Mouse (Mus musculus) ovary, postnatal 14 days (tissue): Measurements from ENCODE around the gene Ccm2l.

Experiments used
- DNase-seq: peaks from one replicate; pipeline ENCODE4 v3.0.0; 2022; ENCODE audit warnings: low spot score

The Ccm2l gene

GRCm38 (mm10) chr2:153065747-153066508 lies at the start of gene Ccm2l:
Gene Ccm2l (plus strand): TSS chr2:153065955.
- DNase-seq, result no peak

GRCm38 (mm10) chr2:153016786-153017185 lies 49.0 kb upstream of the Ccm2l start:
- DNase-seq, result no peak

- DNase-seq, result no peak
Measured at GRCm38 (mm10) chr2:153019355-153019754, 46.4 kb upstream of the Ccm2l start.

- DNase-seq, result no peak
Measured at GRCm38 (mm10) chr2:153021163-153021562, 44.6 kb upstream of the Ccm2l start.

- no peak for DNase-seq
Measured at GRCm38 (mm10) chr2:153022855-153023254, 42.9 kb upstream of the Ccm2l start.

- no peak for DNase-seq
Measured at GRCm38 (mm10) chr2:153026052-153026451, 39.7 kb upstream of the Ccm2l start.

GRCm38 (mm10) chr2:153027501-153027900 lies 38.3 kb upstream of the Ccm2l start:
- DNase-seq, result no peak

GRCm38 (mm10) chr2:153030422-153030821 lies 35.3 kb upstream of the Ccm2l start:
- DNase-seq, result no peak

- DNase-seq, result no peak
Measured at GRCm38 (mm10) chr2:153031126-153032082, 34.4 kb upstream of the Ccm2l start, which contains the start of gene Xkr7. Gene Xkr7 (plus strand): TSS chr2:153031852.

- peak; percentile 92 for DNase-seq
Measured at GRCm38 (mm10) chr2:153032083-153032842, 33.5 kb upstream of the Ccm2l start.

GRCm38 (mm10) chr2:153032973-153033372 lies 32.8 kb upstream of the Ccm2l start:
- no peak for DNase-seq

- no peak for DNase-seq
Measured at GRCm38 (mm10) chr2:153033545-153034230, 32.1 kb upstream of the Ccm2l start.

- DNase-seq, result no peak
Measured at GRCm38 (mm10) chr2:153036690-153037089, 29.1 kb upstream of the Ccm2l start.

GRCm38 (mm10) chr2:153043886-153044285 lies 21.9 kb upstream of the Ccm2l start:
- DNase-seq, result no peak

- no peak for DNase-seq
Measured at GRCm38 (mm10) chr2:153045884-153046299, 19.9 kb upstream of the Ccm2l start.

- DNase-seq, result peak; percentile 25
Measured at GRCm38 (mm10) chr2:153047828-153048465, 17.8 kb upstream of the Ccm2l start.

- peak; percentile 13 for DNase-seq
Measured at GRCm38 (mm10) chr2:153049288-153049996, 16.3 kb upstream of the Ccm2l start.

- DNase-seq, result no peak
Measured at GRCm38 (mm10) chr2:153049997-153050358, 15.8 kb upstream of the Ccm2l start.

GRCm38 (mm10) chr2:153051095-153051494 lies 14.7 kb upstream of the Ccm2l start:
- DNase-seq, result no peak

- DNase-seq, result no peak
Measured at GRCm38 (mm10) chr2:153051537-153051936, 14.2 kb upstream of the Ccm2l start.
